Mouse (Mus musculus) lung, postnatal 4 days (tissue): ENCODE data around the gene C1qbp.

Experiments used
- DNase-seq, 2 experiments: peaks; one replicate each; pipeline ENCODE4 v3.0.0; 2021

Gene C1qbp

DNA sequence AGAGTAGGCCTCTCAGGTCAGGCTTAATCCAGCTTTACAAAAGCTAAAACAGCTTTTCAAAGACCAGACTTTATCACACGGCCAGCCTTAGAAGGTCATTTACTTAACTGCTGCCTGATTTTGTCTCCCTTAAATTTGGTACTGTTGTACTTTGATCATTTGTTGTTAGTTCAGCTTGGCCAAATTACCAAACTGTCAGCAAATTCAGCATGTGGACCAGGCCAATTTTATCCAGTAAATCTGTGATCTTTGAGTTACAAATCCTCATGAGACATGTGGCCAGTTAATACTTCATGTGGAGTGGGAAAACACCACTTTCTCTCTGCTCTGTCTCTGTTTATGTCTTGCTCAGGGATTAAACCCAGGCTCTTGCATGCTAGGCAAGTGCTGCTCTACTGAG is 10.2 kb downstream of the C1qbp start:
- DNase-seq = no peak

DNA sequence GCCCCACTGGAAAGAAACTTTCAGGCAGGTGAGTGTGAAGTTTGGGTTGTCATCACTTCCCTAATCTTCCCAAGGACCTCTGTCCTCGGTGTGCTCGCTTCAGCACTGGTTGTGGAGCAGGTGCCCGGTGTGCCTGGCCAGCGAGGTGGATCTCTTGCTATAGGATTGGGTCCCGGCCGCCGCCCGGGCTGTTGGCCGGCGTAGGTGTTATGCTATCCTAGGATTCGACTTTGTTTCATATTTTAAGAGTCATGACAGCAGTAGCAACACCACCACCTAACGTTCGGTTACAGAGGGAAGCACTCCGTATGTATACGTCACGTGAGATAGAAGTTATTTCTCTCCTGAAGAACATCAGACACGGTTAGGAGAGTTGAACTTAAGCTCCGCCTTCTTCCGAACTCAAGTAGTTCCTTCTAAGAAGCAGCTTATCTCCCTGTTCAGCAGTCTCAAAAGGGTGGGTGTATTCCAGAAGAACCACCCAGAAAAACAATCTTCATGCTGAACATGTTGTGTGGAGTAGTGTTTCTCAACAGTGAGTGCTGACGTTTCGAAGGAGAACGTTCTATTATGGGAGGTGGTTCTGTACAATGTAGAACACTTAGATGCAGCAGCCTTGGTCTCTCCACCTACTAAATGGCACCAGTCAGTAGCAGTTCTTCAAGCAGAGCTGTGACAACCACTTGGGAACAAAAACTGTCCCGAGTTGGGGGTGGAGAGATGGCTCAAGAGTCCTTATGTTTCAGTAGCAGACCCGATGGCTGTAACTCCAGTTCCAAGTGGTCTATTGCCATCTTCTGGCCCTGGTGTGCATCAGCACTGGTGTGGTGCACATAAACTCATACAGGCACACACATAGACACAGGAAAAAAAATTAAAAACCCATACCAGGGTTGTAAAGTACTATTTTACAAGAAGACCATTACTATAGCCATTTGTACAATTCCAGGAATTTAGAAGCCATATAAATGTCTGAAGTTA is 12.0 kb downstream of the C1qbp start:
- peak in 1 of 2 experiments; percentile 6 for DNase-seq

DNA sequence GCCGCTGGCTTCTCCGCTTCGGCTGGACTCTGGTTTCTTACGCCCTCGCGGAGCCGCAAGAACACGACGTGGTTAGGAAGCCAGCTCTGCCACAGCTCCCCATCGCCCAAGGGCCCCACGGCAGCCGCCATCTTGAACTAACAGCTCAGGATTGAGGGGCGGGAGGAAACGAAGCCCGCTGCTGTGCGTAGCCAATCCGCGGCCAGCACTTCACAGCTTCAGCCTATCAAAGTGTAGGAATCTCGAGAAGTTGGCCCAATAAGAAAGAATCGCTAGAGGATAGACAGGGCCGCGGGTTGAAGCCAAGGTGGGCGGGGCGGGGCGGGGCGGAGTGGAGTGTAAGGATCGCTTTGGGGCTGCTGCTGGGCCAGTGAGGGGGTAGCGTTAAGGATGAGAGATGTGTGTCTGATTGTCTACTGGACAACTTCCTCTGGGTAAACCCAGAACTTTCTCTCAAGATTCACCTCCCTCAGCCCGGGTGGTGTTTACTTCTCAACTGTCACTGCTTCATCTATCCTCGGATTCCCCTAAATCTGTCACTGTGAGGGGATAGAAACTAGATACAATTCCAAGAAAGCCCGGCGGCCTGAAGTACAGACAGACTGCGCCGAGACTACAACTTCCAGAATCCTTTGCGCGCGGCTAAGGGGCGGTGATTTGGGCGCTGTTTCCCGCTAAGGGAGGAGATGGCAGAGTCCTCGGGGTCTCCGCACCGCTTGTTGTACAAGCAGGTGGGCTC is 12.8 kb downstream of the C1qbp start, which contains the start of the genes Nup88 and Rpain:
Gene Nup88 (minus strand): TSS at position 153 of the 739 bp plus-strand sequence.
Gene Rpain (plus strand): TSS at position 393 of the 739 bp plus-strand sequence.
- peak; percentile 95 to 97 for DNase-seq

DNA sequence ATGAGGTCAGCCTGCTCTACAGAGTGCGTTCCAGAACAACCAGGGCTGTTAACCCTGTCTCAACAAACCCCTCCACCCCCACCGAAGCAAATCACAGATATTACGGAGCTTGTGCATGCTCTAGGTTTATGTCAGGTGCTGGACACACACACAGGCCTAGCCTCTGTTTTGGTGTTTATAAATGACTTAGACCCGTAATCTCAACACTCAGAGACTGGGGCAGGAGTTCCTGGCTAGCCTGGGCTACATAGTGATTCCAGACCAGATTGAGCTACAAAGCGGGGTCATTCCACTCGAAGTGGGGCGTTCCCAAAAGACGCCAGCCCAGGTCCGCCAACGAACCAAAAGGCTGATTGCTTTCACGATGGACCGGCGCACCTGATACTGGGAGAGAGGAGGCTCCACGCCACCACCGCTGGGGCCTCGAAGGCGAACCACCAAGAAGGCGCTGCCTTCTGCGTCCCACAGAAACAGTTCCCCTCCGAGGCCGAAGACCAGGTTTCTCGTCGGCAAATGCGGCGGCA is 13.5 kb downstream of the C1qbp start:
- no peak for DNase-seq

DNA sequence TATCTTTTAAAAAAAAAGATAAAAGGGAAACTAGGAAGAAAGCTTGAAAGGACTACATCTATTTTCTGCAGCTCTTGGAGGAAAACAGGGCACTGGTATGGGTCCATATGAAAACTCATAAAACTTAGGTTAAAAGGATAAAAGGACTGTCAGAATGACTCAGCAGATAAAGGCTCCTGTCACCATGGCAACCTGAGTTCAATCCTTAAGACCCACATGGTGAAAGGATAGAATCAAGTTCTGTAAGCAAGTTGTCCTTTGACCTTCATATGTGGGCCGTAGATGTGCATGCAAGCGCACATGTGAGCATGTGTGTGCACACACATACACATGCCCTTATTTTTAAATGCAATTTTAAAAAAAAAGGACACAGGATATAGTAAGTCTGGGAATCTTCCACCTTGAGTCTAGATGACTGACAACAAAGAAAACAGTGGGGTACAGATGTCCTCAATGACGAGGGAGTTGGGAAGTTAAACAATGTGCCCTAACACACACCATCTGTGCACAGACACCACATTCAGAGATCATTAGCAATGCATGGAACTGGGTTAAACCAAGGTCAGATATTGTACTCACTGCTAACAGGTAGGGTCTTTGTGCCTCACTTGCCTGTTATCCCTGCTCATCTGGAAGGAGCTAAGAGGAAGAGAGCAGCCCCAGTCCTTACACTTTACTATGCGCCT is 18.5 kb downstream of the C1qbp start:
- DNase-seq = no peak

DNA sequence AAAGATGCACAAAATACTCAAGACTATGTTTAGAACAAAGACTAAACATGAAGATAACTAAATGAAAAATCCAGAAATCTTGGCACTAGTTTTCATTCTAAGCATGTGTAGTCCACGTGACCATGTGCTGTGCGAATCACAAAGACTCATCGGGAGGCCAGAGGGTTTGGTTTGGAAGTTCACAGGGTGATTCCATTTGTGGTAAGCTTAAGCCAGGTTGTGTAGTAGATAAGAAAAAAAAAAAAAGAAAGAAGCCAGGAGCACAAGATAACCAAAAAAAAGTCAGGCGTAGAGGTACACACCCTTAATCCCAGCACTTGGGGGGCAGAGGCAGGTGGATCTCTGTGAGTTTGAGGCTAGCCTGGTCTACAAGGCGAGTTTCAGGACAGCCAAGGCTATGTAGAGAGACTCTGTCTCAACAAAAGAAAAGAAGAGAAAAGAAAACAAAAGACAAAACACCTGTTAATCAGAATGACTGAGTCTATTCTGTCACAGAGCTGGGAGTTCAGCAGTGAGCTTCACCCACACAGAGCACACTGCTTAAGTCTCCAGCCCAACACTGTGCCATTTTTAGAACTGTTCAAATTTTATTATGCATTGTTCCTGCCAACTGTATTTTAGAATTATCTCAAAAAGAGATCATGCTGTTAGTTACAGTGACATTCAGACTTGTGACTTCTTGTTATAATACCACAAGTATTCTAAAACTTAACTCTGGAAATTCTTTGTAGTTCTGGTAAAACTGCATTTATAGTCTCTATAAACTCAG is 21.9 kb downstream of the C1qbp start:
- no peak for DNase-seq

DNA sequence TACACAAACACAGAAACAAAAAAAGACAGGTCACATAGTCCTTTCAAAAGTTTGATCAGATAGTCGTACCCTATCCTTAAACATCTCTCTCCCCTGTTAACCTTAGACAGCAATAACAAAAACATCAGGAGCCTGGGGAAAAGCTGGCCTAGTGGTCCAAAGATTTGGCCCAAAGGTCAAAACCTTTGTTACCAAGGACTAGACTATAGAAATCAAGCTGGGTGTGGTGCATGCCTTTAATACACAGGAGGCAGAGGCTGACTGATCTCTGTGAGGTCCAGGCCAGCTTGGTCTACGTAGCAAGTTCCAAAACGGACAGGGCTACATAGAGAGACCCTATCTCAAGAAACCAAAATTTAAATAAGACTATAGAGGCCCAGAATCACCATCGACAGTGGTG is 28.1 kb downstream of the C1qbp start:
- DNase-seq = no peak

DNA sequence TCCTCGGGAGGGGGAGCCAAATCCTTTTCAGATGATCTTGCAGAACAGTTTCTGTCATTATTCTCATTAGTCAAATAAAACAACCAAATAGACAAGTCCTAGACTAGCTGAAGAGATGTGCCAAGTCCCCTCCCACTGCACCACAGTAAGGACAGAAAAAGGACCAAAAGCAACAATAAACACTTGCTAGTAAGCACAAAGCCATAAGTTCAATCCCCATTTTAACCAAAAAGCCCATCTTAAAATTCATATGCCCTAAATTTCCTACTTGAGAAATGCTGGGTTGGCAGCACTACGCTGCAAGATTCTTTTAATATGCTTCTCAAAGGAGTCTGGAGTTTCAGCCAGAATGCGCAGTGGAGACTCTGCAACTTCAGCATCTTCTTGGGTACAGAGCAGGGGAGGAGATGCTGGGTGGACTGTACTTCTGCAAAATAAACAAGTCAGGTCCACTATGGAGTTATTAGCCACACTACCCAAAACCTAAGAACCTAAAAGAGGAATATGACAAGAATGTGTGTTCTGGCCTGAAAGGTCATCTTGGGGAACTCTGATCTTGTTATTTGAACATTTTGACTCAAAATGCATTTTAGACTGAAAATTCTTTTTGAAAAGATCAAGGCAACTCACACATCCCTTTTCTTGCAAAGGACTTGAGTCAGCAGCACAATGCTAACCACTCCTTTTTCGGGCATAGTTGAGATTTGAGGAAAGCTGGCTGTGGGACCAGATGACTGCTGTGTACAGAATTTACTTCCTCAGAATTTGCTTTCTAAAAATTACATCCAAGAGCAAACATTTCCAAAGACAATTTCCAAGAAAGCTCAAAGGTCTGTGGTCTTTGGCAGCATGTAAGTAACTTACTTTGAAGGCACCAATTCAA is 37.6 kb downstream of the C1qbp start:
- no peak for DNase-seq

DNA sequence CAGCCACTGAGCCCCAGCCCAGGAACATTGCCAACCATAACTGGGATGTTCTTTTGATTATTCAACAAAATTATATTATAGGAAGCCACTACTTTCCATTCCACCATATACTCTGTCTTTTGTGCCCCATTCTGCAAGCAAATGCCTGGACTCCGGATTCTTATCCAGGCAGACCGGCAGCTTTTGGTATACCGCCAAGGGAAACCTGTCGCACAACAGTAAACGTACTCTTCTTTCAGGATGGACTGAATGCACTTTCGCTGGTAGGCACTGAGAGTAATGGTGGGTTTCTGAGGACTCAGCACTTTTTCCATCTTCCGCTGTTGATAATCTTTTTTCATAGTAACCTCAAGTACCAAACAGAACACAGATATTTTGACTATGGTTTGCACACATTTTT is 39.2 kb downstream of the C1qbp start:
- no peak for DNase-seq

DNA sequence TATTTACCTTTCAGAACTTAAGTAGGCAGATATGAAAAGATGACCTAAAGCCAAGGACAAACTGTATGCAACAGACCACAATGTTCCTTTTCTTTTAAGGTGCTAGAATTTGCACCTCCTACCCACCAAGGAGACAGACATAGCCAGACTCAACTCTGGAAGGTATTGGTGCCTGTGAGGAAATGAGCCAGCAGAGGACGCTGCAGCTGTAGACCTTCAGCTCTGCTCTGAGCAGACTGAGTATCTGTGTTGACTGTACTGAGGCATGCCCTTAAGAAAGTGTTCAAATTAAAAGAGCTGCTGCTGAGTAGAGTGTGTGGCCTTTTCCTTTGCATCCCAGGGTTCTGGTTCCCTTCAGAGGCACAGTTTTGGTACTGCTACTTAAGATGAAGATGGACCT is 40.2 kb downstream of the C1qbp start:
- DNase-seq = no peak

DNA sequence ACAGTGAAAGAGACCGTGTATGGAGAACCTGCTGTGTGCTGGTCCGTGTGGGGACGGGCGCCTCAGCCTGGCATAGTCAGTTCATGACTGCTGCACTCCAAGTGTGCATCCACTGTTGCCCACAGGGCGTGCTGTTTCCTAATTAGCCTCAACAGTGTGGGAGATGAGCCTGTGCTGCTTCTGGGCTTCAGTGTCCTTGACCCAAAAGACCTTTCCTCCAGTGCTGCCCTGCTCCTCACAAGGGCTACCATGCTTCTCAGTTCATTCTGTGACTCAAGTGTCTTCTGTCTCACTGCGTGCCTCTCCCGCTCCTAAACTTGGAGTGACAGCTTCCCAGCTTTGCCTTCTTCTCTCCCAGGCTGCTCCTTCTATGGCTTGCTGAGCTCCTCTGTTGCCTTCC is 47.5 kb downstream of the C1qbp start:
- DNase-seq = no peak

DNA sequence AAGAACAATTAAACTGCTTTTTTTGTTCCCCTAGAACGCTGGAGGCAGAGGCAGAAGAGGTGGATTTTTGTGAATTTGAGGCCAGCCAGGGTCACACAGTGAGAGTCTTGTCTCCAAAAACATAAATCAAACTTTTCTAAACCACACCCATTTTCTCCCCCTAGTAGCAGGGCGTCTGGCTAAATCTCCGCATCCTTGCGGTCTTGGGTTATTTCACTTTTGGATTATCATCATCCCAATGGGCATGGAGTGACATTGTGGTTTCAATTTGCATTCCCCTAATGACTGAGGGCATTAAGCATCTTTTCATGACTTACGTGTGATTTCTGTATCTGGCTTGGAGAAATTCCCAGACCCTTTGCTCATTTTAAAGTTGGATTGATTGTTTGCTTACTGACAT is 51.4 kb downstream of the C1qbp start:
- no peak for DNase-seq
